Mouse (Mus musculus): ENCODE measurements around the gene Cux2. TPM values are rescaled to one million over a fixed set of nuclear protein-coding genes. Genes with fewer than 3 reads are reported as not detected.

Gene Cux2
- 0.22 TPM for polyA plus RNA-seq (2017; shearing (Covaris generic))

DNA sequence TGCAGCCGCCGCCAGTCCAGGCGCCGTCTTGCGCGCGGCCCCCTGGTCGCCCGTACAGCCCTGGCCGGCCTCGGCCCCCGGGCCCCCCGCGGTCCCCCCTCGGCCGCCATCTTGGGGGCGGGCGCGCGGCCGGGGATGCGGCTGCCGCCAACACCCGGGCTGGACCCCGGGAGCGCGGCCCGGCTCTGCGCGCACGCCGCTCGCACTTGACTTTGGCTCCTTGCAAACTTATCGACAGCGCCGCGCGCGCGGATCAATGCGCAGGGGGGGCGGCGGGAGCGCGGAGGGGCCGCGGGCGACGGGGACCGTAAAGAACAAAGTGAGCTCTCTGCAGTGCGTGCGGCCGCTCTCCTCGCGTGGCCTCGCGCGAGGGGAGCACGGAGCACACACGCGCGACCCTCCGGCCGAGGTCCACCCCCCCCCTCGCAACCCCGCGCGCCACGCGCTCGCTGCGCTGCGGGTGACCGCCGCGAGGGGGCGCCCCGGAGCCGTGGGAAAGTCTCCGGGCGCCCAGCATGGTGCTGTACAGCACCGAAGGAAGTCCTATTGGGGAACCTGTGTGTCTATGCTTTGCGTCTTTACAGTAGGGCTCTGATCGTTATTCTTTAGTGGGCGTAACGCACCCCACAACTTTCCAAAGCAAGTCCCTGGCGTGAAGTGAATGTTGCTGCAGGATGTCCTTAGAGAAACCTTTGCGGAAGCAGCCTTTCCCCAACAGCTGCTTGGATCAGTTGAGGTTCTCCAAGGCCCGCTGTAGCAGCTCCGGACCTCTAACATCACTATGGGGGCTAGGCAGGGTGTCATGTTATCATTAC lies at the start of gene Cux2:
TSS of gene Cux2 (minus strand) at position 86 of the 815 bp plus-strand sequence.

DNA sequence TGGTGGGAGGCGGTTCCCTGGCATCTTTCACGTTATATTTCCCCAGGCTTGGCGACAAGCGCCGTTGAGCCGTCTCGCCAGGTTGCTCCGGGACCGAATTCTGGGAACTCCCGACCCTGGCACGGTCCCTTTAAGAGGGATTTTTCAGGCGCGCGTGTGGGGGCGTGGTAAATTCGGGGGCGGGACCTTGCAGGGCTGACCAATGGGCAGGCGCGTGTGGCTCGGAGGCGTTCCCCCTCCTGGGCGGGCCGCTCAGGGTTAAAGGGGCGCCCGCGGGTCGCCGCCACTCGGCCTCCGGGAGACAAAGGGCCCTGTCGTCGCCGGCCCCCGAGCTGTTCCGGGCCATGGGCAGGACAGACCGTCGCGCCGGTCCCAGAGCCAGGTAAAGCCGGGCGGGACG lies 201.2 kb downstream of the Cux2 start, which contains the start of gene Pheta1:
TSS of gene Pheta1 (plus strand) at position 242 of the 400 bp plus-strand sequence.

DNA sequence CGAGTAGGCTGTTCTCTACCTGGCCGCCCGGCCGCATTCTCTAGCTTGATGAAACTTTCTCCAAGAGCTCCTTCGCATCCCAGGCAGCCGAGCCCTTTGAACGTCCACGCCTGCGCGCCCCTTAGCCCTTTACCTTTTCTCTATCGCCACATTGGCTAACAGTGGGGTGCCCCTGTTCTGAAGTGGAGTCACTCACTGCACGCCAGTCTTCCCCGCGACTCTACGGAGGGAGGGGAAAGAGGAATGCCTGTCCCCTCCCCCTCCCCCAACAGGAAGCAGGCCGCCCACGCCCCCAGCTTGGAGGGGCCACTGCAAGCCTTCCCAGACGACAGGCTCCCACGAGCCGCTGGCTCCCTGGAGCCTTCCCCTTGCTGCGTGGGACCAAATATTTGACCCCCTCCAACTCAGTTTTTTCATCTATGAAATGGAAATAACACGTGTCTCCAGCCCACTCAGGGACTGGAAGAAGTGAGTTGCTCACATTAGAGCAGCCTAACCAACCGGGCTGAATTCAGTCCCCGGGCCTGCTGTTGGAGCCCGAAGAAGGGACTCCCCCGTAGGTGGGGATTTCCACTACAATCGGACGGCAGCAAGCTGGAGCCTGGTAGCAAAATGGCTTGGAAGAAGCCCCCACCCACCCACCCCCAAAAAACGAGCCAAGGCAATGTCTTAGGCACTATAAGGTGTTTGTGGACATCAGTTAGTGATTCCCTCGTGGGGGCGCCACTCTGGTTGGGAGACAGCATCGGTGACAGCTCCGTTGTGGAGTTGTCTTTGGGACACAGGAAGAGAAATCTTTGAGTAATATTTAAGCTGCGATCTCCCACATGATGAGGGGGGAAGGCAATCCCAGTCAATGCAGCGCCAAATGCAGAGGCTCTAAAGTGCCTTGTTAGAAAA lies 212.2 kb downstream of the Cux2 start, which contains the start of gene Sh2b3:
TSS of gene Sh2b3 (minus strand) at position 206 of the 900 bp plus-strand sequence.

Other genes starting within 250 kb of the Cux2 start
- gene Sh2b3, start 212.5 kb downstream of the Cux2 start, polyA plus RNA-seq (2017; shearing (Covaris generic)): 51.3 TPM
- gene Pheta1, start 201.1 kb downstream of the Cux2 start, polyA plus RNA-seq (2017; shearing (Covaris generic)): 5.9 TPM
- not detected for gene Myl2, start 50.8 kb upstream of the Cux2 start, polyA plus RNA-seq (2017; shearing (Covaris generic))
- gene Ccdc63, start 90.7 kb upstream of the Cux2 start, polyA plus RNA-seq (2017; shearing (Covaris generic)): 0.24 TPM
- 382 TPM for gene Ppp1cc, start 108.2 kb upstream of the Cux2 start, polyA plus RNA-seq (2017; shearing (Covaris generic))
- gene Hvcn1, start 156.7 kb upstream of the Cux2 start, polyA plus RNA-seq (2017; shearing (Covaris generic)): 118 TPM
- 1.3 TPM for gene Tctn1, start 214.4 kb upstream of the Cux2 start, polyA plus RNA-seq (2017; shearing (Covaris generic))
- gene Pptc7, start 234.3 kb upstream of the Cux2 start, polyA plus RNA-seq (2017; shearing (Covaris generic)): 53.5 TPM